Mouse (Mus musculus): ENCODE measurements around the gene Bglap3. TPM values are rescaled to one million over a fixed set of nuclear protein-coding genes. Genes with fewer than 3 reads are reported as not detected.
A peak's percentile ranks its signal among the peaks of the same experiment; 100 is the strongest.
"Not testable (repeated sequence)": the region's sequence is repeated elsewhere in the genome, so short reads cannot be mapped to it uniquely, and the experiment has no call there.

The Bglap3 gene
- total RNA-seq, 2 experiments from 2014 or later: not detected

DNA sequence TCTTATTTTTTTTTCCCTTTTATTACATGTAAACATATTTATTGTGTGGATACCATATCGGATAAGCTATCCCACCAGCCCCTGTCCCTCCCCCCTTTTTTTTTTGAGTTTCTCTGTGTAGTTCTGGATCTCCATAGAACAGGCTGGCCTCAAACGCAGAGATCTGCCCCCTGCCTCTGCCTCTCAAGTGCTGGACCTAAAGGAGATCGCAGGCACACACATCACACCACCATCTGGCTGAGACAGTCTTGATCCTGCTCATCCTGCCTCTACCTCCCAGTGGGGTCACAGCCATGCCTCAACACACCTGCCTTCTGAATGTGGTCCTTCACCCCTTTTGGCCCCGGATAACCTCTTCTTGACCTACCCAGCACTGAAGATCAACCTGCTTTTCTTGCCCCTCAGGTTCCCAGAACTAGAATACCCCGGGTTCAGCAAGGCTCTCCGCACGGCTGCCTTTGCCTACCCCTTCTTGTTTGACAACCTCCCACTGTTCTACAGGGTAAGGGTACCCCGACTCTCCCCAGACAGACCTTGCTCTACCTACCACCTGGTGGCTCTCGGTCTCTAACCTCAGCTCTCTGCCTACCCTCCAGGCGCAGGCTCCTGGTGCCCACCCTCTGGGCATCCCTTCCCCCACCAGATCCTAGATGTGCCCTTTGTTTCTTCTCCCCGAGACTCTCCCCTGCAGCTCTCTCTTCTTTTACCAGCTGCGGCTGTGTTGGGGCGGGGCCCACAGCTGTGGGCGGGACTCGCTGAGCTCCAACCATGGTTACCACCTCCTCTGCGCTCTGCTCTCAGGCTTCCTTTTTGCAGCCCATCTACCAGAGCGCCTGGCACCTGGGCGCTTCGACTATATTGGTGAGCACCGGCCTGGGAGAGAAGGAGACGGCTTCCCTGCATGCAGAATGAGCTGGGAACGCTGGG is 9.1 kb upstream of the Bglap3 start:
- ATAC-seq (replicated peaks; ENCODE audit: low FRiP score, poor library complexity, severe bottlenecking): peak; percentile 75

DNA sequence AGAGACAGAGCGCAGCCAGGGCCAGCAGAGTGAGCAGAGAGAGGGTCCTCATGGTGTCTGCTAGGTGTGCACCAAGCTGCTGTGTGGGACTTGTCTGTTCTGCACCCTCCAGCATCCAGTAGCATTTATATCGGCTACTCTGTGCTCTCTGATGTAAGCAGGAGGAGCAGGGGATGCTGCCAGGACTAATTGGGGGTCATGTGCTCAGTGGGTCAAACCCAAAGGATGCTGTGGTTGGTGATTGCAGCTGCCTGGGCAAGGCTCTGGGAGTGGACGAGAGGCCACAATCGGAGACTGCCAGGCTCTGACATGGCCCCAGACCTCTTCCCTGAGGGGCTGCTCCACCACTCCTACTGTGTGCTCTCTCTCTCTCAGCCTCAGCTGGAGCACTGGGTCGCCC is 6.1 kb upstream of the Bglap3 start, which contains the start of gene Bglap2:
Bglap2 (minus strand) TSS at position 101 of the 400 bp plus-strand sequence.
- not testable (repeated sequence) for ATAC-seq (replicated peaks; ENCODE audit: low FRiP score, poor library complexity, severe bottlenecking)

DNA sequence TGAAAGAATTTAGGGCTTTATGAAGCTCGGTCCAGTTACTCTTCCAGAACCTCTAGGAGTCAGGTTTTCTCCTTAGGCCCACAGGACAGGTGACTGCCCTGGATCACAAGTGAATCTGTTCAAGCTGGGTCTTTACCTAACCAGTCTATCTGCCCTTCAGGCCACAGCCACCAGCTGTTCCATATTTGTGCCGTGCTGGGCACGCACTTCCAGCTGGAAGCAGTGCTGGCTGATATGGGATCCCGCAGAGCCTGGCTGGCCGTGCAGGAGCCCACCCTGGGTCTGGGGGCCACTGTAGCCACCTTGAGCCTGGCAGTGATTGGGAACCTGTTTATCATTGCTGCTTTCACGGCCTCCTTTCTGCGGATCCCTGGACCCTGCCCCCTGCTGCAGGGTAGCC is 4.1 kb upstream of the Bglap3 start:
- not testable (repeated sequence) for ATAC-seq (replicated peaks; ENCODE audit: low FRiP score, poor library complexity, severe bottlenecking)

DNA sequence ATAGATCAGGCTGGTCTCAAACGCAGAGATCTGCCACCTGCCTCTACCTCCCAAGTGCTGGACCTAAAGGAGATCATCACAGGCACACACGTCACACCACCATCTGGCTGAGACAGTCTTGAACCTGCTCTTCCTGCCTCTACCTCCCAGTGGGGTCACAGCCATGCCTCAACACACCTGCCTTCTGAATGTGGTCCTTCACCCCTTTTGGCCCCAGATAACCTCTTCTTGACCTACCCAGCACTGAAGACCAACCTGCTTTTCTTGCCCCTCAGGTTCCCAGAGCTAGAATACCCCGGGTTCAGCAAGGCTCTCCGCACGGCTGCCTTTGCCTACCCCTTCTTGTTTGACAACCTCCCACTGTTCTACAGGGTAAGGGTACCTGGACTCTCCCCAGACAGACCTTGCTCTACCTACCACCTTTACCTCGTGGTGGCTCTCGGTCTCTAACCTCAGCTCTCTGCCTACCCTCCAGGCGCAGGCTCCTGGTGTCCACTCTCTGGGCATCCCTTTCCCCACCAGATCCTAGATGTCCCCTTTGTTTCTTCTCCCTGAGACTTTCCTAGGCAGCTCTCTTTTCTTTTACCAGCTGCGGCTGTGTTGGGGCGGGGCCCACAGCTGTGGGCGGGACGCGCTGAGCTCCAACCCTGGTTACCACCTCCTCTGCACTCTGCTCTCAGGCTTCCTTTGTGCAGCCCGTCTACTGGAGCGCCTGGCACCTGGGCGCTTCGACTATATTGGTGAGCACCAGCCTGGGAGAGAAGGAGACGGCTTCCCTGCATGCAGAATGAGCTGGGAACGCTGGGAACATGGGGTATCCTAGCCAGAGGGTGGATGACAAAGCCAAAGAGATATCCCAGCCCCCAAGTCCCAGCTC is 3.4 kb upstream of the Bglap3 start:
- peak; percentile 80 for ATAC-seq (replicated peaks; ENCODE audit: low FRiP score, poor library complexity, severe bottlenecking)

DNA sequence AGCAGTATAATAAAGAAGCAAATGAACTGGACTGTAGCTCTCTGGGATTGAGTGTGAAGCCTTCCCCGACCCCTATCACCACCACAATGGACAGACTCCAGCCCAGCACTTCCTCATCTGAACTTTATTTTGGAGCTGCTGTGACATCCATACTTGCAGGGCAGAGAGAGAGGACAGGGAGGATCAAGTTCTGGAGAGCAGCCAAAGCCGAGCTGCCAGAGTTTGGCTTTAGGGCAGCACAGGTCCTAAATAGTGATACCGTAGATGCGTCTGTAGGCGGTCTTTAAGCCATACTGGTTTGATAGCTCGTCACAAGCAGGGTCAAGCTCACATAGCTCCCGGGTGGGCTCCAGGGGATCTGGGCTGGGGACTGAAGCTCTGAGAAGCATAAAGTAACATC is 4.0 kb downstream of the Bglap3 start:
- ATAC-seq (replicated peaks; ENCODE audit: low FRiP score, poor library complexity, severe bottlenecking): not testable (repeated sequence)

DNA sequence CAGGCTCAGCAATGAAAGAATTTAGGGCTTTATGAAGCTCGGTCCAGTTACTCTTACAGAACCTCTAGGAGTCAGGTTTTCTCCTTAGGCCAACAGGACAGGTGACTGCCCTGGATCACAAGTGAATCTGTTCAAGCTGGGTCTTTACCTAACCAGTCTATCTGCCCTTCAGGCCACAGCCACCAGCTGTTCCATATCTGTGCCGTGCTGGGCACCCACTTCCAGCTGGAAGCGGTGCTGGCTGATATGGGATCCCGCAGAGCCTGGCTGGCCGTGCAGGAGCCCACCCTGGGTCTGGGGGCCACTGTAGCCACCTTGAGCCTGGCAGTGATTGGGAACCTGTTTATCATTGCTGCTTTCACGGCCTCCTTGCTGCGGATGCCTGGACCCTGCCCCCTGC is 5.0 kb downstream of the Bglap3 start:
- not testable (repeated sequence) for ATAC-seq (replicated peaks; ENCODE audit: low FRiP score, poor library complexity, severe bottlenecking)

DNA sequence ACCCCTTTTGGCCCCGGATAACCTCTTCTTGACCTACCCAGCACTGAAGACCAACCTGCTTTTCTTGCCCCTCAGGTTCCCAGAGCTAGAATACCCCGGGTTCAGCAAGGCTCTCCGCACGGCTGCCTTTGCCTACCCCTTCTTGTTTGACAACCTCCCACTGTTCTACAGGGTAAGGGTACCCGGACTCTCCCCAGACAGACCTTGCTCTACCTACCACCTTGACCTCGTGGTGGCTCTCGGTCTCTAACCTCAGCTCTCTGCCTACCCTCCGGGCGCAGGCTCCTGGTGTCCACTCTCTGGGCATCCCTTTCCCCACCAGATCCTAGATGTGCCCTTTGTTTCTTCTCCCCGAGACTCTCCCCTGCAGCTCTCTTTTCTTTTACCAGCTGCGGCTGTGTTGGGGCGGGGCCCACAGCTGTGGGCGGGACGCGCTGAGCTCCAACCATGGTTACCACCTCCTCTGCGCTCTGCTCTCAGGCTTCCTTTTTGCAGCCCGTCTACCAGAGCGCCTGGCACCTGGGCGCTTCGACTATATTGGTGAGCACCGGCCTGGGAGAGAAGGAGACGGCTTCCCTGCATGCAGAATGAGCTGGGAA is 5.6 kb downstream of the Bglap3 start:
- ATAC-seq (replicated peaks; ENCODE audit: low FRiP score, poor library complexity, severe bottlenecking): peak; percentile 59

DNA sequence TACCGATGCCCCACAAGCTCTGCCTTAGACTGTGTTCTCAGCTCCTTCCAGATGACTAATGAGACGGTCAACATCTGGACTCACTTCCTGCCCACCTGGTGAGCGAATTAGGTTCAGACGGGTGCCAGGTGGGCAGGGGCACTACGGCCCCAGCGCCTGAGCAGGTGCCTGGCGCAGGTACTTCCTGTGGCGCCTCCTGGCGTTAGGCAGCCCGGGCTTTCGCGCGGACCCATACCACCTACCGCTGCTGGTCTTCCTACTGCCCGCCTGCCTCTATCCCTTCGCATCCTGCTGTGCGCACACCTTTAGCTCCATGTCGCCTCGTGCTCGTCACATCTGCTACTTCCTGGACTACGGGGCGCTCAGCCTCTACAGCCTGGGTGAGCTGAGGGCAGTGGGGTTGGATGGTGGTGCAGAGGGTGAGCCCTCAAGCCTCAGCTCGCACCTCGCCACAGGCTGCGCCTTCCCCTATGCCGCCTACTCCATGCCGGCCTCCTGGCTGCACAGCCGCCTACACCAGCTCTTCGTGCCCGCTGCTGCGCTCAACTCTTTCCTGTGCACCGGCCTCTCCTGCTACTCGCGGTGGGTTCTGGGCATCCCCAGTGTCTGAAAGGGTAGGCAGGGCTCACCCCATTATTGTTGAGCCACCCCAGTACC is 6.7 kb downstream of the Bglap3 start:
- ATAC-seq (replicated peaks; ENCODE audit: low FRiP score, poor library complexity, severe bottlenecking): no peak

DNA sequence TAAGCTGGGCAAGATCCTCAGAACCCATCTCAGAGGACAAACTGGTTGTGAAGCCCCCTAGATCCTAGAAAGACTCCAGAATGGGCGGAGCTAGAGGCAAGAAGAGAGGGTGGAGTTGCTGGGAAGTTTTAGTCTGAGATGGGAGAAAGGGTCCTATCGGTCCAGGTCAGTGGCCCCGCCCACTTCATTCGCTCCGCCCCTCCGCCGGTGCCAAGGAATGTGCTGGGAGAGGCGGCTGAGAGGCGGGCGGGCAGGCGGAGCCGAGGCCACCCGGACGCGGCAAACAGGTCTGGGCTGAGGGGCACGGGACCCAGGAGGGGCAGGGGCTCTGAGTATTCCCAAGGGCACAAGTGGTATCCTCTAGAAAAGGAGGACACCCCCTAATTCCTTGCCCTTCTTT is 8.2 kb downstream of the Bglap3 start, which contains the start of gene Paqr6:
Paqr6 (plus strand) TSS at position 248 of the 400 bp plus-strand sequence.
- ATAC-seq (replicated peaks; ENCODE audit: low FRiP score, poor library complexity, severe bottlenecking): peak; percentile 25; the same call in 1 of the 2 replicates

DNA sequence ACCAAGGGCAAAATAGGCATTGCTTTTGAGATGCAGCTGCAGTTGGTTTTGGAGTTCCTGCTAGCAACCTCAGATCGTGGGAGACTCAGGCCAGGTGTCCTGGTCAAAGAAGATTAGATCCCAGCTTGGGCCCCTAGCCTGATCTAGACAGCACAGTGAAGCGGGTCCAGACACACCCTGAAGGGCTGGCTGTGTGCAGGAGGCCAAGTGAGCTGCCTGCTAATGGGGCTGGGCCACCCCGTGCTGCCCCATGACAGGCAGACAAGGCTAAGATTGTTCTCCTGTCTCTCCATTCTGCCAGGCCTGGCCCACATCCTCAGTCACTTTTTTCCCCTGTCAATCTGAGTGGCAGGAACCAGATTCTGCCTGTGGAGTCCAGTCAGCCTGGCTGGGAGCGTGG is 8.8 kb downstream of the Bglap3 start:
- peak; percentile 72 for ATAC-seq (replicated peaks; ENCODE audit: low FRiP score, poor library complexity, severe bottlenecking)

DNA sequence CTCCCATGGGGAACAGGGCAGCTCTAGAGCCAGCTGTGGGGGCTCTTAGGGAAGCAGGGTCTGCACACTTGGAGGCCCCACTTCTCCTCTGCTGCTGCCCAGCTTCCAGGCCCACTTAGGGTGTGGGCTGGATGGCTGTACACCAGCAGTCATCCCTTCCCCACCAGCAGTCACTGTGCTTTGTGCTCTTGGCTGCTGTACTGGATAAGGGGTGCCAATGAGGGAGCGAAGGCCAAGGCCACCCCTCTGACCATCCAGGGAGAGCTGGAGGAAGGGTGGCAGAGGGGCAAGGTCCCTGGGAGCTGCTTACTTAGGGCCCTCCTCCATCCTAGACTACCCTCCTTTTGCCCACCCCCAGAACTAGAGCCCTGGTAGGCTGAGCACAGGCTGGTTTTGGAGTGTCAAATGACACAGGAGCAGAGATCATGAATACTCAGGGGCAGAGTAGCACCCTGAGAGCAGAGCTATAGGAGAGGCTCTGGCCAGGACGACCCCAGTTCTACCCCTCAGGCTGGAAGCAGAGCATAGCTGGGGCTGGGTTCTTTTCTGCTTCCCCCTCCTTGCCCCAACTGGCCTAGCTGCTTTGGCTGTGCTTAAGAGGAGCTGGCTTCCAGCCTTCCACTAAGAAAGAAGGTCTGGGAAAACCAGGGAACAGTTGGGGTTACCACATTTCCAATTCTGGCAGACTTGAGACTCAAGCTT is 10.8 kb downstream of the Bglap3 start:
- ATAC-seq (replicated peaks; ENCODE audit: low FRiP score, poor library complexity, severe bottlenecking): no peak

DNA sequence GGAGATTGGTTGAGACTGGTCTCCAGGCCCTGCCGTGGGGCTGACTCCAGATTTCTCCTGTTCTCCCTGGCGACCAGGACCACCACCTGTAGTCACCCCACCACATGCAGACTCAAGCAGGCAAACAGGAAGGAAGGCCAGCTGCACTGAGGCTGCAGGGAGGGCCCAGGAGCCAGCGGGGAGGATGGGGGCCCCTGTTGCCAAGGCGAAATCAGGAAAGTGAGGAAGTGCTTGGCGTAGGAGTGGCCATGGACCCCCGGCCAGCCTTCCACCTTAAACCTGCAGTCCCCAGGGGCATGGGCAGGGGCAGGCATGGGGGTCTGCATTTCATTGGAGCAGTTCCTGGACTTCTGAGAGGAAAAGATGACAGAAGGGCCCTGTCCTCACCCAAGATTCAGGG is 11.4 kb downstream of the Bglap3 start:
- ATAC-seq (replicated peaks; ENCODE audit: low FRiP score, poor library complexity, severe bottlenecking): no peak

DNA sequence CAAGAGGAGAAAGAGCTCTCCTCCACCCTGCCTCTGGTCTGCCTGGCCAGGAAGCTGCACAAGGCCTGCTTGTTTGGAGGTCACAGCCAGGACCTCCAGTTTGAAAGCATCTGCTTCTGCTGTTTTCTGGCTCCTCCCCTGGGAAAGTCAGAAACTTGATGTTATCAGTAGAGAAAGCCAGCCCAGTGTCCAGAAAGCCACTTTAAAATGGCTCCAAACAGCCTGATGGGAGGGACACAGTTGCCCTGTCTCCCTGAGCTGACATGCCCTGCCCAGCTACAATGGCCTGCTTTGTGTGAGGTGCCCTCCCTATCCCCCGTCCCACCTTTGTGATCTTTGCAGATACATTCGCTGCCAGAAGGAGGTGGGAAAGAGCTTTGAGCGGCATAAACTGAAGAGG is 12.6 kb downstream of the Bglap3 start:
- no peak for ATAC-seq (replicated peaks; ENCODE audit: low FRiP score, poor library complexity, severe bottlenecking)

DNA sequence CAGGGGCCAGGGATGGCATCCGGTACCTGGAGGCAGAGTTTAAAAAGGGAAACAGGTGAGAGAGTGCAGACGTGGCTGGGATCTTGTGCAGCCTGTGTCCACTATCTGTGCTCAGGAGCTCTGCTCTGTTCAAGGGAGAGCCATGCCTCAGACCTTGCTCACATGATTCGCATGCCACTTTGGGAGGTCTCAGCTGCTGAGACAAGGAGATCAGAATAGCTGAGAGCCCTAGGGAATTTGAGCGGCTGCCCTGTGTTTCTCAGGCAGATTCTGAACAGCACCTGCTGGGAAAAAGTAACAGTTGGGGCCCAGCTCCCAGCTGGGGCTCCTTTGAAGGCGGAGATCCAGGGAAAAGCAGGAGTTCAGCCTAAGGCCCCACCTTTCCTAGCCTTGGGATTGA is 13.0 kb downstream of the Bglap3 start:
- no peak for ATAC-seq (replicated peaks; ENCODE audit: low FRiP score, poor library complexity, severe bottlenecking)

DNA sequence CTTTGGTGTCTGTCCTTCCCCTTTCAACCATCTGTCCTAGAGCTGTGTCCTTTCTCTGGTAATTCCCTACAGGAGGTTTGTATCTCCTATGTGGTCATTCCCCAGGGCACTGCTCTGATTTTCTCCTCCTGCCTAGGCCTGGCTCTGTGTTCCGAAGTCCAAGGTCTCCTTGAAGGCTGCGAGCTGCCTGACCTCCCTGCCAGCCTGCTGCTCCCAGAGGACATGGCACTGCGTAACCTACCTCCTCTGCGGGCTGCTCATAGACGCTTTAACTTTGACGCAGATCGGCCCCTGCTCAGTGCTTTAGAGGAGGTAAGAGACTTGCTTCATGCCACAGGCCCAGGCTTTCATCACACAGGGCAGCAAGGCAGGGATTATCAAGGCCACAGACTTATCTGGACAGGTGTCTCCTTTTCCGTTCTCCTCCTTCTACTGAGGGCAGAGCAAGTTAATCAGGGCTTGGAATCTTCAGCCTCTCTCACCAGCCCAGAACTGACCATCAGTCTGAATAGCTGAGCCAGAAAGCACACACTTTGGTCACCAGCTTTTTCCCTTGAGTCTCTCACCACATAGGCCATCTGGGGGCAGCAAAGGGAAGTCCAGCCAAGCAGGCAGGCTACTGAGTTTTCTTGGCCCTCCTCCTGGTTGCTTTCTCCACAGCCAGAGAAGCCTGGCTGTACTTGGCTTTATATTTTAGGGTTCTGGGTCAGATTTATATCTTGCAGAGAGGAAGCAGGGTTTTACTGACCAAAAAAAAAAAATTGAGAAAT is 18.0 kb downstream of the Bglap3 start:
- ATAC-seq (replicated peaks; ENCODE audit: low FRiP score, poor library complexity, severe bottlenecking): no peak

DNA sequence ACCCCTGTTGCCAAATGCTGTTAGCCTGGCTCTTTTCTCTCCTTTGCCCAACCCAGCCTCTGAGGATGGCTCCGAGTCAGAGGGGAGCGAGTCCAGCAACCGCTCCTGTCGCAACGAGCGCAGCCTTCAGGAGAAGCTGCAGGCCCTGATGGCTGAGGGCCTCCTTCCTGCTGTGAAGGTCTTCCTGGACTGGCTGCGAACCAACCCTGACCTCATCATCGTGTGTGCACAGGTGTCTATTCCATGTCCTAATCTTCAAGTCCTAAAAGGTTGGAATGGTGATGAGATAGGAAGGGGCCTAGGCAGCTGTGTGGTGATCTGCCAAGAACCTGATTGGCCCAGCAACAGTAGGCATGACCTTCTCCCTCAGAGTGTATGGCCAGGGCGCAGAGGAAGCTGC is 19.6 kb downstream of the Bglap3 start:
- ATAC-seq (replicated peaks; ENCODE audit: low FRiP score, poor library complexity, severe bottlenecking): no peak

DNA sequence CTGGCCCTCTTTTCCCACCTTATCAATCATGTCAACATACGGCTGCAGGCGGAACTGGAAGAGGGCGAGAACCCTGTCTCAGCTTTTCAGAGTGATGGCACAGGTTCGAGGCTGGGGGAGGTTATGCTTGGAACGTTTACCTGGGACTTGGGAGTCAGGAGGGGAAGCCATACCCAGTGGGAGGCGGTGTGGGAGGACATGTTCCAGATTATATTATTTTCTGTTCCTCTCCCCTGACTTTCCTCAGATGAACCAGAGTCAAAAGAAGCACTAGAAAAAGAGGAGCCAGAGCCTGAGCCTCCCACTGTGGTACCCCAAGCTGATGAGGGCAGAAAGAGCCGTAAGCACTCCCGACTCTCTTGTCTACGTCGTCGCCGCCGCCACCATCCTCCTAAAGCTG is 21.8 kb downstream of the Bglap3 start:
- no peak for ATAC-seq (replicated peaks; ENCODE audit: low FRiP score, poor library complexity, severe bottlenecking)

DNA sequence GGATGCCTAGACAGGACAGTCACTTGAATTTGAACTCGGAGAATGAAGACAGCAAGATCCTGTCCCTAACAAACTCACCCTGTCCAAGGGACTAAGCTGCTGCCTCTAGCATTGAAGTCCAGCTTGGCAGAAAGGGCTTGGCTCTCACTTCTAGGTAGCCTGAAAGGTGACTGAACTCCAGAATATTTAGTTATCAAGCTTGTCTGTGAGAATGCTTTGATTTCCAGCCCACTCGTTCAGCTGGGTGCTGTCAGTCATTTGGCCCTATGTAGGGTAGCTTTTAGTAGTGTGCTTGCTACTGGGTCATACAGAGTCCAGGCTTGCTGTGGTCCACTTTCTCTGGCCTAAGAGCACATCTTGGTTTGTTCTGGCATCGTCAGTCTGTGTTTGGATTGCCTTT is 33.5 kb downstream of the Bglap3 start:
- ATAC-seq (replicated peaks; ENCODE audit: low FRiP score, poor library complexity, severe bottlenecking): no peak
